Comparison of ENCODE assay signal across 28 mouse cellular contexts in the genomic region with DNA sequence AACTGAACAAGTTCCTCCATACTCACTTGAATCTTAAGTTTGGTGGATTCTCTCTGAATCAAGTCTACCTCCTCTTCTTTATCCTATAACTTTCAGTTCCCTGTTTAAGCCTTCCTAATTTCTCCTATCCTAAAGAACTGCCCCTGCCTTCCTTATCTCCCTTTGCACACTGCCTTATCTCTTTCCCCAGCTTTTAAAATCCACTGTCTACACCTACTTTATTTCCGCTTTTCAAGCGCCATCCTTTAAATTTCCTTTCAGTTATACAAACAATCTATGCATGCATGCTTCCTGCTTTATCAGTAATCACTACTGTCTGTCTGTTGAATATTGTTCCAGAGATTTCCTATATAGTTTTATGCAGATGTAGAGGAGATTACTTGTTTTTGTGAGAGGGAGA. TPM values are rescaled to one million over a fixed set of nuclear protein-coding genes. Genes with fewer than 3 reads are reported as not detected.
A peak's percentile ranks its signal among the peaks of the same experiment; 100 is the strongest.
DNase-seq lines count a peak whose midpoint lies in the region; ATAC-seq lines count a peak whose summit lies in the region.
"Had no signal": no experiment of that assay in that cellular context is flagged by ENCODE, and none has a peak within 500 bp of the region (broad histone marks: within the 10 kb centered on the region; RNA-seq: fewer than 3 reads in every experiment).

No protein-coding gene starts in this region.

- no peak overlapping the region for H3K4me3 ChIP-seq in liver, embryonic 13.5 days (replicated peaks)
- no peak overlapping the region for H3K4me3 ChIP-seq in liver, embryonic 11.5 days (ENCODE audit: low read depth, low read length)
- H3K4me3 ChIP-seq in liver, embryonic 16.5 days (ENCODE audit: low read depth, low read length): no peak overlapping the region
- no peak overlapping the region for H3K4me3 ChIP-seq in intestine, embryonic 15.5 days (replicated peaks)
- H3K4me3 ChIP-seq: embryonic facial prominence, embryonic 13.5 days; forebrain, embryonic 10.5 days; forebrain, embryonic 15.5 days; gastrocnemius, adult 2 months; hindbrain, embryonic 10.5 days; hindbrain, embryonic 15.5 days; kidney, embryonic 15.5 days; lung, embryonic 15.5 days; stomach, embryonic 15.5 days had no signal

- H3K27ac ChIP-seq in liver, embryonic 13.5 days: no peak overlapping the region
- H3K27ac ChIP-seq in liver, embryonic 11.5 days (ENCODE audit: low read depth, low read length): no peak overlapping the region
- H3K27ac ChIP-seq in liver, embryonic 16.5 days (ENCODE audit: low read length): no peak overlapping the region
- no peak overlapping the region for H3K27ac ChIP-seq in intestine, embryonic 15.5 days
- H3K27ac ChIP-seq: embryonic facial prominence, embryonic 13.5 days; forebrain, embryonic 10.5 days; forebrain, embryonic 15.5 days; gastrocnemius, adult 2 months; hindbrain, embryonic 10.5 days; hindbrain, embryonic 15.5 days; kidney, embryonic 15.5 days; stomach, embryonic 15.5 days had no signal

- peaks cover 8% of the 10 kb centered on the region for H3K4me1 ChIP-seq in liver, embryonic 13.5 days (replicated peaks)
- no peaks in the 10 kb centered on the region for H3K4me1 ChIP-seq in liver, embryonic 11.5 days (replicated peaks; ENCODE audit: control insufficient read depth, insufficient read depth, low read length)
- H3K4me1 ChIP-seq in liver, embryonic 16.5 days (ENCODE audit: control insufficient read depth, low read depth, low read length): no peaks in the 10 kb centered on the region
- H3K4me1 ChIP-seq in intestine, embryonic 15.5 days (replicated peaks): no peaks in the 10 kb centered on the region
- H3K4me1 ChIP-seq: embryonic facial prominence, embryonic 13.5 days; forebrain, embryonic 10.5 days; forebrain, embryonic 15.5 days; hindbrain, embryonic 10.5 days; hindbrain, embryonic 15.5 days; kidney, embryonic 15.5 days; lung, embryonic 15.5 days; stomach, embryonic 15.5 days had no signal

- H3K4me2 ChIP-seq in liver, embryonic 13.5 days: no peak overlapping the region
- H3K4me2 ChIP-seq in liver, embryonic 11.5 days: no peak overlapping the region
- H3K4me2 ChIP-seq in liver, embryonic 16.5 days (ENCODE audit: low read depth, low read length): no peak overlapping the region
- no peak overlapping the region for H3K4me2 ChIP-seq in intestine, embryonic 15.5 days (replicated peaks)
- H3K4me2 ChIP-seq: embryonic facial prominence, embryonic 13.5 days; forebrain, embryonic 15.5 days; hindbrain, embryonic 15.5 days; kidney, embryonic 15.5 days; lung, embryonic 15.5 days; midbrain, embryonic 11.5 days; stomach, embryonic 15.5 days had no signal

- H3K9ac ChIP-seq in liver, embryonic 13.5 days: no peak overlapping the region
- H3K9ac ChIP-seq in liver, embryonic 11.5 days (ENCODE audit: low read depth, low read length): no peak overlapping the region
- H3K9ac ChIP-seq in liver, embryonic 16.5 days (ENCODE audit: low read depth, low read length): no peak overlapping the region
- no peak overlapping the region for H3K9ac ChIP-seq in intestine, embryonic 15.5 days
- H3K9ac ChIP-seq: embryonic facial prominence, embryonic 13.5 days; forebrain, embryonic 15.5 days; hindbrain, embryonic 15.5 days; kidney, embryonic 15.5 days; lung, embryonic 15.5 days; stomach, embryonic 15.5 days had no signal

- no peaks in the 10 kb centered on the region for H3K36me3 ChIP-seq in liver, embryonic 13.5 days
- H3K36me3 ChIP-seq in liver, embryonic 11.5 days (ENCODE audit: control insufficient read depth, insufficient read depth, low read length): no peaks in the 10 kb centered on the region
- no peaks in the 10 kb centered on the region for H3K36me3 ChIP-seq in liver, embryonic 16.5 days (ENCODE audit: control insufficient read depth, insufficient read depth)
- no peaks in the 10 kb centered on the region for H3K36me3 ChIP-seq in intestine, embryonic 15.5 days
- H3K36me3 ChIP-seq: embryonic facial prominence, embryonic 13.5 days; forebrain, embryonic 15.5 days; hindbrain, embryonic 10.5 days; kidney, embryonic 15.5 days; lung, embryonic 15.5 days; stomach, embryonic 15.5 days had no signal

- H3K9me3 ChIP-seq in liver, embryonic 13.5 days (replicated peaks): no peaks in the 10 kb centered on the region
- H3K9me3 ChIP-seq in liver, embryonic 11.5 days (ENCODE audit: control insufficient read depth, low read length): no peaks in the 10 kb centered on the region
- H3K9me3 ChIP-seq in liver, embryonic 16.5 days (replicated peaks; ENCODE audit: control insufficient read depth, low read length): no peaks in the 10 kb centered on the region
- no peaks in the 10 kb centered on the region for H3K9me3 ChIP-seq in intestine, embryonic 15.5 days
- H3K9me3 ChIP-seq: embryonic facial prominence, embryonic 13.5 days; forebrain, embryonic 10.5 days; forebrain, embryonic 15.5 days; hindbrain, embryonic 10.5 days; hindbrain, embryonic 15.5 days; kidney, embryonic 15.5 days; lung, embryonic 15.5 days; stomach, embryonic 15.5 days had no signal

- no peaks in the 10 kb centered on the region for H3K27me3 ChIP-seq in liver, embryonic 13.5 days
- H3K27me3 ChIP-seq in liver, embryonic 11.5 days (replicated peaks; ENCODE audit: control insufficient read depth, insufficient read depth, low read length): no peaks in the 10 kb centered on the region
- no peaks in the 10 kb centered on the region for H3K27me3 ChIP-seq in liver, embryonic 16.5 days (ENCODE audit: control insufficient read depth, insufficient read depth, low read depth, low read length)
- no peaks in the 10 kb centered on the region for H3K27me3 ChIP-seq in intestine, embryonic 15.5 days (replicated peaks)
- H3K27me3 ChIP-seq: embryonic facial prominence, embryonic 13.5 days; forebrain, embryonic 15.5 days; hindbrain, embryonic 15.5 days; kidney, embryonic 15.5 days; lung, embryonic 15.5 days; stomach, embryonic 15.5 days had no signal

- ATAC-seq in liver, embryonic 13.5 days (ENCODE audit: low read depth): no peak
- no peak for ATAC-seq in liver, embryonic 11.5 days (replicated peaks; ENCODE audit: low FRiP score)
- 0 out of 2 replicates have a peak, but pooled peaks have one; percentile 27 for ATAC-seq in liver, embryonic 16.5 days (ENCODE audit: low read depth)
- no peak for ATAC-seq in intestine, embryonic 15.5 days
- ATAC-seq: activated CD4-positive, CD25-positive, alpha-beta regulatory T cell, adult 4 months; forebrain, embryonic 15.5 days; inflammation-experienced regulatory T-cells, adult 6 months; midbrain, embryonic 16.5 days had no signal

- WGBS in liver, embryonic 13.5 days (ENCODE audit: insufficient replicate concordance): 38% methylated on average over 2 of the region's 2 CpGs
- WGBS in liver, embryonic 11.5 days: 48% methylated on average over 2 of the region's 2 CpGs
- WGBS in liver, embryonic 16.5 days (ENCODE audit: insufficient replicate concordance): 32% methylated on average over 2 of the region's 2 CpGs
- 79% methylated on average over 2 of the region's 2 CpGs for WGBS in intestine, embryonic 15.5 days

- DNase-seq in liver, embryonic 13.5 days: peak; percentile 5
- no peak for DNase-seq in liver, embryonic 11.5 days (ENCODE audit: low spot score)
- peak; percentile 4 for DNase-seq in lung, postnatal 36 days
- DNase-seq in lung, postnatal 25 days (ENCODE audit: low spot score): no peak
- no peak for DNase-seq in B cell, adult 2 months
- DNase-seq: adrenal gland, adult 8-10 months; cerebellum, adult 11 months; cerebellum, adult 9-11 months; gastrocnemius, adult 2 months; heart, postnatal 14 days; kidney, adult 18-20 months; kidney, postnatal 25 days; left cerebral cortex, postnatal 4 days; right cerebral cortex, postnatal 25 days had no signal

RNA-seq across cellular contexts. Expression of gene Sept6, which starts 34.9 kb away (rescaled TPM):
- 5.0 and 5.9 TPM in 2 replicates for polyA plus RNA-seq in liver, embryonic 13.5 days (2015; fragmentation: Nextera tagmentation; extraction: Ambion mirVana)
- 13.5 and 14.1 TPM in 2 replicates for polyA plus RNA-seq in liver, embryonic 11.5 days (2014; fragmentation: Nextera tagmentation; extraction: Ambion mirVana)
- polyA plus RNA-seq in liver, embryonic 16.5 days (2015; fragmentation: Nextera tagmentation; extraction: Ambion mirVana): 4.0 and 4.3 TPM in 2 replicates
- 13.1 and 13.6 TPM in 2 replicates for polyA plus RNA-seq in intestine, embryonic 15.5 days (2015; fragmentation: Nextera tagmentation; extraction: Ambion mirVana)

RNA-seq across cellular contexts. Expression of gene Nkrf, which starts 54.0 kb away (rescaled TPM):
- 1.1 and 1.4 TPM in 2 replicates for polyA plus RNA-seq in liver, embryonic 13.5 days (2015; fragmentation: Nextera tagmentation; extraction: Ambion mirVana)
- polyA plus RNA-seq in liver, embryonic 11.5 days (2014; fragmentation: Nextera tagmentation; extraction: Ambion mirVana): 2.7 and 4.3 TPM in 2 replicates
- polyA plus RNA-seq in liver, embryonic 16.5 days (2015; fragmentation: Nextera tagmentation; extraction: Ambion mirVana): 0.47 and 0.51 TPM in 2 replicates
- 1.7 and 2.1 TPM in 2 replicates for polyA plus RNA-seq in intestine, embryonic 15.5 days (2015; fragmentation: Nextera tagmentation; extraction: Ambion mirVana)

Comparison
In these comparisons a context has a peak if more than half of its experiments do, and no peak if none do; other contexts are left out.
1. DNase-seq: peak in liver, embryonic 13.5 days (single experiment) and lung, postnatal 36 days (single experiment); none in liver, embryonic 11.5 days (single experiment), lung, postnatal 25 days (single experiment) and B cell, adult 2 months (0 of 2).